Mouse (Mus musculus): ENCODE measurements around the gene Rxrg.

- TF ChIP-seq POLR2A (IDR thresholded peaks at IDR 0.05; ENCODE audit: borderline replicate concordance, control insufficient read depth, low read depth, low read length): no peak
- TF ChIP-seq CTCF (IDR thresholded peaks at IDR 0.05; ENCODE audit: control insufficient read depth, insufficient read depth, low read length): no peak
Observed at GRCm38 (mm10) chr1:167583195-167583594, 15.0 kb upstream of the Rxrg start.

Measured in bone marrow, adult 2 months (tissue).